Mouse (Mus musculus): ENCODE data around the gene Cep19.
"Not testable (repeated sequence)": the region's sequence is repeated elsewhere in the genome, so short reads cannot be mapped to it uniquely, and the experiment has no call there.

The Cep19 gene

DNA sequence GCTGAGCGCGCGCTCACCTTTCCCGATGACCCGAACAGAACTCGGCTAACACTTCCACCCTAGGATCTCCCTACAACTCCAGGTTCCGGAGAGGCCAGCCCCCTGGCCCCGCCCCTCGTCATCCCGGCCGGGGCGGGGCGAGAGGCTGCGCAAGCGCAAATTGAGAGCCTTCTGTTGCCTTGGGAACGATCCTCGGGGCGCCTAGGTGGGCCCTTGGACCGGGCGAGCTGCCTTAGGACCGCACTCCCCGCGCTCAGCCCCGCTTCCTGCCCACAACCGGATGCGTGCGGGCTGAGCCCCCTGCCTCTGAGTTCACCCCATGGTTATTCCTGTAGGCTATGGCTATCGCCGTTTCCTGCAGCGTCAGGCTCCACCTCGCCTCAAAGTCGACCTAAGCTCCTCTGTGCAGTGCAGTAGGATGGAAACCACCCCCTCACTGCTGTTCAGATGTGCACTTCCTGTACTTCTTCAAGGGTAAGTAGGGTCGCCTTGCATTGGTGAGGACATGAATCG is at the start of gene Cep19, which contains the start of gene Pigx:
Gene Cep19 (plus strand): TSS at position 163 of the 513 bp plus-strand sequence.
Gene Pigx (minus strand): TSS at position 103 of the 513 bp plus-strand sequence.
- DNase-seq: peak; percentile 88 to 94

DNA sequence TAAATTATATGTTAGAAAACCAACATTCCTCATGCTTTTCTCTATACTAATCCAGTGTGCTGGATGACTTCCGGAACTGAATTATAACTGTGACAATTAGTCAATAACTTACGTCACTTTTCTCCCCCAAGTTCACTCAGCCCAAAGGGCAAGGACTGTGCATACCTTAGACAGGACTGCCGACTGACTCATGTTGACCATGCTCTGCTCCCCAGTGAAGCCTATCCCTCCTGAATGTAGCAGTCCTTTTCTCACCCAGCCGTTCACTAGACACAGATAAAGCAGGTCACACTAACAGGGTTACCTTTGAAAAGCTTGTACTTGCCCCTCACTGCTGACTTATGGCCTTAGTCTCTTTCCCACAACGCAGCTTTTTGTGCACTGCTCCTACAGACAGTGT is 40.8 kb upstream of the Cep19 start:
- no peak for DNase-seq

DNA sequence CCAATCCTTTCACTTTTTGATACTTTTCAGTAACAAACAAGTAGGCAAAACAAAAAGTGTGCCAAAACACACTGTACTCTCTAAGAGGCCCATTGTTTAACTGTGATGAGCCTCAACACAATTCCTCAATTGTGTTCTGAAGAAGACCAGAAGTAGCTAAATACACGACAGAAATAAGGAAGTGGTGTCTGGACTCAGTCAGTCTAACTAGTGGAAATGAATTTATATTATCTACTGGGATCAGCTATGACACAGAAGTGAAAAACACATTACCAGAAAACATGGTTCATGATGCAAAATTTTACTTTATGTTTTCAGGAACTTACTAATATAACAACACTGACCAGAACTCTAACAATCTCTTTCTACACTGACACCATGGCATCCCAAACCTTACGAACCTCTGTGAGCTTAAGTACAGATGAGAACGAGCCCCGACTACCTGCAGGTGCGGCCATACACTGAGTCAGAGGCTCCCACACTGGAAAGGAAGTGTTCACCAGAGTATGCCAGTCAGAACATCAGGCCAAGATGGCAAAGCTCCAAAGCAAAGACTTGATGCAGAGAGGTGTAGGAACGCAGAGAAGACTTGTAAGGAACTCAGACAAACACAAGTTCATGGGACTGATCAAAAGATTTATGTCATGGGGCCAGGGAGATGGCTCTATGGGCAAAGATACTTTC is 39.6 kb upstream of the Cep19 start:
- no peak for DNase-seq

DNA sequence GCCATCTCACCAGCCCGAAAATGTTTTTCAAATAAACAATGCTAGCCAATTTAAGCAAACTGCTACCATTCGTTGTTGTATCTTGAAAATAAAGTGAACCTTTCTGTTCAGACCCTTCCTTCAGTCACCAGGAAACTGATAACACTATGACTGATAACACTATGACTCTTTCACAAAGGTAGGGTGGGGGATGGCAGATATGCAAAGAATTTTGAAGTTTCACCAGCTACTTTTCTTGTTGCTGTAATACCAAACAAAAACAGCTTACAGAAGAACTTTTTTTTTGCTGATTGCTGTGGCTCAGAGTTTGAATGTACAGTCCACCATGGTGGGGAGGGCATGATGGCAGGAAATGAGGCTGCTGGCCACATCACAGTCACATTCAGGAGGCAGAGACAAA is 37.4 kb upstream of the Cep19 start:
- DNase-seq: no peak

DNA sequence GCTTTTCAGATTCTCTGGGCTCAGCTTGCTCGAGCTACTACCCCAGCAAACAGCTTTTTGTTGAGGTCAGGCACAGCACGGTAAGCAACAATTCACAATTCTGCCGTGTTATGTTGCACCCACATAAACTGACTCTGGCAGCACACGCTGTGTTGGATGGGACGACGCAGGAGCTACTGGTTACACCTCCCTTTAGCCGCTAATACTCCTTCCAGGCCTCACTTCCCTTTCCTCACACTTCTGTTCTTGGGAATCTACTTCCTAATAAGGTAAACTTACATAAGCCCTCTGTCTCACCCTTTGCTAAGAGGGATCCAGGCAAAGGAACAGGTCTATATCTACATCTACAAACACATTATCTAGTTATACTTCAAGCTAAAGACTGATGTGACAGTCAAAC is 35.7 kb upstream of the Cep19 start:
- DNase-seq: no peak

DNA sequence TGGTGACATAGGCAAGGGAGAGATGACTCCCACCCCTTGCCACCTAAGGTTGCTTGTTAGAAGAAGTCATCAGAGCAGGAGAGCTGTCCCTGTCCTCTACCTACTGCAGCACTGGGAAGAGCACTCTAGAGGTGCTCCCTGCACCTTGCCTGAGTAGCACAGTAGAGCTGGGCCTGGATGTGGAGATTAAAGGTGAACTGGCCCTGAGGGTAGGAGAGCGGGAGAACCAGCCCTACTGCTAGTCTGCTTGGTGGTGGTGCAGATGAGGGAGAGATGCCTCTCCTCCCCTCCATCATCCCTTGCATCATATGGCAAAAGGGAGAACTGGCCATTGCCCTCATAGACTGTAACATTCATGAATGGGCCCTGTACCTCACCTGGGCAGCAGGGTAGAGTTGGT is 32.7 kb upstream of the Cep19 start:
- no peak for DNase-seq

DNA sequence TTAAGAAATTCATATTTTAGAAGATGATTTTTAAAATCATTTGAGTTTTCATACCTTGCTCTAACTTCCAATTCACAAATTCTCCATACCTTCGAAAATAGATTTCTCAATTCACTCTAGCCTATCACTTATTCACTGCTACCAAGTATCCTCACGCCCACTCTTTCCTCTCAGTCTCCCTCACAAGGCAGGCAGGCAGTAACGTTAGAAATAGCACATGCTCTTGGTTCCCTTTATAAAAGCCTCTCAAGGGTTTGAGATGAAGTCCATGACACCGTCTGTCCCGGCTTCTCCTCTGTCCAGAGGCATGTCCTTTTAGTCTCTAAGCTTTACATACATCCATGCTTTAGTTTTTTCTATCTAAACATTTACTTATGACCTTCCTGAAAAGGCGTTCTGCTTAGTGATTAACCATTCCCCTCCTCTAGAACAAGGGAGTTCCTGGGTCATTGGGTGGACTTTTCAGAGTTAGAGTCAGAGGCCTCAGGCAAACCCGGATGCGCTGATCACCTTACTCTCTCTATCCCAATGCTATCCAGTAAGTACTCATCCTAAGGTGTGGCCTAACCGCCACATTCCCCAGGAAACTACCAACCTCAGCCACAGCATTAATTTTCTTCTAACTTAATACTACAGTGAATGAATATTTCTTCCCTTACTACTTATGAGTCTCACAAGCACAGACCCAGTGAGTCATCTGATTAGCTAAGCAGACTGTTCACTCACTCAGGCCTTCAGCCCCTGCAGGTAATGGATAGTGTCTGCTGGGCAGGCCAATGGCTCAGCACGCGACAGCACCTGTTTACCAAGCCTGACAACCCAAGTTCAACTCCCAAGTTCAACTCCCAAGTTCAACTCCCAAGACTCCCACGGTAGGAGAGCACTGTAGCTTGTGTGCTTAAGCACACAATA is 31.0 kb upstream of the Cep19 start:
- DNase-seq: no peak

DNA sequence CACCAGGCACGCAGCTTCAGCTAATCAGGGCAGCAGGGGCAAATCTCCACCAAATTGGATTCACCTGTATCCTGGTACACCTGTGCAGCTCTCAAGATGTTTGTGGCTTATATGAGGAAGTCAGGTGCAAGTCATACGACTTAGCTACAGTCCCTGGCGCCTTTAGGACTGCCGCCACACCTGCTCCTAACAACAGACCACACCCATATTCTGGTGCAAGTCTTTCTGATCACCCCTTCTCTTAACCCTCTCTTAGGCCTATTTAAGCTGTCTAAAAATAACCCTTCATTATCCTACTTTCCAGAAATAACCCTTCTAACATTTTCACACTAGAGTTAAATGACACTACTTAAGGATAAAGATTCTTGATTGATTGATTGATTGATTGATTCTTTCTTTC is 29.5 kb upstream of the Cep19 start:
- DNase-seq: not testable (repeated sequence)

DNA sequence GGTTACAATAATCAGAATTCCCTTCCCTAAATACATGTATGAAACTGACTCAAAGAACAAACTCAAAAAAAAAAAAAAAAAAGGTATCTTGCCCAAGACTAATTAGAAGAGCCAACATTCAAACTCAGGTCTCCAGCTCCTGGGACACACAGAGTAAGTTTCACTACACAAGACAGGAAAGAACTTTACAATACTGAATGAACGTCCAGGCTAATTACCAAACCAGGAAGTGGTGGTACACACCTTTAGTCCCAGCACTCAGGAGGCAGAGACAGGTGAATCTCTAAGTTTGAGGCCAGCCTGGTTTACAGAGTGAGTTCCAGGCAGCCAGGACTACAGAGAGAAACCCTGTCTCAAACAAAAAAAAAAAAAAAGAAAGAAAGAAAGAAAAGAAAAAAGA is 23.8 kb upstream of the Cep19 start:
- no peak for DNase-seq

DNA sequence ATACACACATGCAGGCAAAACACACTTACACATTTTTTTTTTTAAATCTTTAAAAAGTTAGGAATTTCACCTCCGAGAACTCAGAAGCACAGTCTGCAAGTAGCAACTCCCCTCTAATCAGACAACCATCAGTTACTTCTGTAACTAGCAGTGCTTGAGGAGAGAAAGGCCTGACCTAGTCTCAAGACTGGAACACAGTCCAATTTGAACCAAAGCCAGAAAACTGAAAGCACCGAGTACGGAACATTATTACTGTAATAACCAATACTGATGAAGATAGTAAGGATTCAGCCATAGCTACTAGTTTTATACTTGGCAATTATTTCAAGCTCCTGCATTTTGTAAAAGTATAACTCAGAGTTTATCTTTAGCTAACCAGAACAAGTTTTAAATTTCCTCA is 23.2 kb upstream of the Cep19 start:
- no peak for DNase-seq

DNA sequence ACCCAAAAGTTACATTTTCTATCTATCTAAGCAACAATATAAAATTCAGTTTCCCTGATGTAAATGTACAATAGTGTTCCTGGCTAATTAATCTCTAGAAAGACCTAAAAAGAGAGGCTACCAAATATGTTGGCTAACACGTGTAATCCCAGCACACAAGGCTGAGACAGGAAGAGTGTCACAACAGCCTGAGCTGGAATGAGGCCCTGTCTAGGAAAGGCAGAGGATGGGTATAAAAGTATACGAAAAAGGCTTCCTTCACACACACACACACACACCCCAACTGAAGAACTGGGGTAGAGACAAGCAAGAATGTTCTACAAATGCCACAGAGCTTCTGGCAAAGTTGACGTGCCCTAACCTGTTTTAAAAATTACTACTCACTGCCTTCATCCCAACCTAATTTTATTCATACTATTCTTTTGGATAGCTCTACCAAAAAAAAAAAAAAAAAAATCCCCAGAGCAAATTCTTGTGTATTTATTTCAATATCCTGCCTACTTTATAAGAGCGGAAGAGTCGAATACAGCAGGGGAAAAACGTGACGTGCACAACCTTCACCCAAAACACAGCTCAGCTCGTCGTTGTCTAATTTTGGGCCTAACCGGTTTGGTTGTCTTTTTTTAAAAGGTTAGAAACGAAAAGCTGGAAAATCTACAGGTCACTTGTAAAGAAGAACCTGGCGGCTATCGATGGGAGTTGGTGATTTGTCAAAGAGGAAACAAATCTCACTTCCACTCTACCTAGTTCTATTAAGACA is 21.8 kb upstream of the Cep19 start:
- no peak for DNase-seq

DNA sequence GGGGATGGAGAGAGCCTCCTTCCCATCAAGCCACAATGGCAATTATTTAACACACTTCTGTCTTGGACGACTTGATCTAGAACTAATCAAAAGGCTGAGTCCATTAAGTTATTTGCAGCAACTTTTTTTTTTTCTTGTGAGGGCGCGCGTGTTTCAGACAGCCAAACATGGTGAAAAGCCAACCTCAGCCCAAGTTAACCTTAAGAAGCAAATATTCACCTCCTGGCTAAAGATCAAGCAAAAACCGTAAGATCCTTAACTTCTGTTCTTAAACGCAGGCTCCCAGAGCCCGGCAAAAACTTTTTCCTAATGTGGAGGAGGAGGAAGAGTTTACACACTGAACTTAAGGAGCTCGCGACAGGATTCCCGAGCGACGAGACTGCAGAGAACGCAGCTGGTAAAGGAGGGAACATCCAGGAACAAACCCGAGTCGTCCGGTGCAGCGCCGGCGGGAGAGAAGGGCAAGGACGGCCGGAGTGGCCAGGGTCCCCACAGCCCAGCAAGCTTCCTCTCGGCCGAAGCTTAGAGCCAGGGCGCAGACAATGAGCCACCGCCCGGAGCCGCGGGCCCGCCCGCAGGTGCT is 21.1 kb upstream of the Cep19 start:
- no peak for DNase-seq

DNA sequence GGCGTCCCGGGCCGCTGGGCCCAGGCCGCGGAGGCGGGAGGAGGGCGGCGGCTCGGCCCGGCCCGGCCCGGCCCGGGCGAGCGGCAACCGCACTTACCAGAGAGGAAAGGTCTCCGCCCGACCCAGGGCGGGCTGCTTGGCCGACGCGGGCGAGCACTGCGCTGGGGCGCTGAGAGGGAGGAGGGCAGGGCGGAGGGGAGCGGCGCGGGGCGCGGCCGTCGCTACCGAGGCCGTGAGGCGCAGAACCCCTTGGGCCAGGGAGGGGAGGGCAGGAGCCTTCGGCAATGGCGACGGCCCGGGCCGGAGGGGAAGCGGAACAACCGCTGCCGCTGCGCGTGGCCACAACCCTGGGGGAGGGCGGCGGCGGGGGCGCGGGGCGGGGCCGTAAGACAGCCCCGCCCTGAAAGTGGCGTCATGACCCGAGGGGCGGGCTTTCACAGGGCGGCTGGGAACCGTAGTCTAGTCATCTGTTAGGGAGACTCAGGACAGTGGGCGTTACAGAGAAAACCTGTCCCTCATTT is 20.5 kb upstream of the Cep19 start, which contains the start of gene Pak2:
Gene Pak2 (minus strand): TSS at position 352 of the 521 bp plus-strand sequence.
- peak; percentile 79 to 86 for DNase-seq

DNA sequence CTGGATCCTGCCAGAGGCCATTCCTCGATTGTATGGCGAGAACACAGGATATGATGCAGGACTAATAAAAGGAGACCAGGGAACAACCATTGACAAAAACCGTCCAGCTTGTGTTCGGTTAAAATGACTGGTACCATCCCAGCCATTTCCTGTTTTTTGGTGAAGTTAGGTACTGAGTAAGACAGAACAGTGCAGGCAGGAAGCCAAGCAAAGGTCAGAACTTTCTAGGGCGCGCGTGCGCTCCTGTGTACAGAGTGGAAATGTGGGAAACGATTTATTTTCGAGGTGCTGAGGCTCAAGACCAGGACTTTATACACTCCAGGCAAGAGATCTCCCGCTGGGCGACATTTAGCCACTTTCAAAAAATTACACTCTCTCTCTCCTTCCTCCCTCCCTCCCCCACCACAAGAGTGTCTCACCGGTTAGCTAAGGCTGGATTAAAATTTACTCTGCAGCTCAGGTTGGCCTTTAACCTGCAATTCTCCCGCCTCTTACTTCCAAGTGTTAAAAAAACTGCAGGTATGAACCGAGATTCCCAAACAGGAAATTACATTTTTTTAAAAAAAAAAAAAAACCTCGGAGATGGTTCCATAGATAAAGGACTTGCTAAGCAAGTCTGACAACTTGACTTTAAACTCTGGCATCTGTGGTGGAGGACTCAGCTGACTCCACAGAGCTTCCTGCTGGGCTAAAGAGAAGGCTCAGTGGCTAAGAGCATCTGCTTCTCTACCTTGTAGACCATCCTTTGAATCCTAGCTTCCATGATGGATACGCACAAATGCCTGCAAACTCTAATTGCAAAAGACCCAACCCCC is 11.8 kb upstream of the Cep19 start:
- DNase-seq: no peak

DNA sequence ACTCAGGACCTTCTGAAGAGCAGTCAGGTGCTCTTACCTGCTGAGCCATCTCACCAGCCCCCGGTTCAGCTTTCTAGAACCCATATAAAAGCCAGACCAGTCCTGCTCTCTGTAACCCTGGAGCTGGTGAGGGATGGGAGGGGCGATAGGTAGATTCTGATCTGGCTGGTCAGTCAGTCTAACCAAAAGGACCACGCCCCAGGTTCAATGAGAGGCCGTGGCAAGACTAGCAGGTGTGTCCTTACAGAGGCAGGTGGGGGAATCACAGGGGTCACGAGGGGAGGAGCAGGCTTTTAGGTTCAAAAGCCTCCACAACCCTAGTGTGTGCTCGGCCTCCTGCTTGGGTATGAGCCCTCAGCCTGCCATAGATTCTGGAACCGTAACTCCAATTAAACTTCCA is 8.1 kb upstream of the Cep19 start:
- DNase-seq: no peak

DNA sequence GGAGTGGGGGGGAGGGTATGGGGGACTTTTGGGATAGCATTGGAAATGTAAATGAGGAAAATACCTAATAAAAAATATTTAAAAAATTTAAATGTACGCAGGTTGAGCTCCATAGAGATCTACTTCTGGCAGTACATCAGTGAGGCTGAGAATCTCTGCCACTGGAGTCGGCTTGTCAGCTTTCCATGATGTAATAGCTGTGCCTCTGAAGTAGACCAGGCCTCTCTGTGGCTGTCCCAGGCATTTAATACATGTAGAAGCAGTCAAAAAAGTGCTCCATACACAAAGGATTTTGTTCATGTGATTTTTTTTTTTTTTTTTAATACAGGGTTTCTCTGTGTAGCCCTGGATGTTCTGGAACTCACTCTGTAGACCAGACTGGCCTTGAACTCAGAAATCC is 1.8 kb upstream of the Cep19 start:
- not testable (repeated sequence) for DNase-seq

DNA sequence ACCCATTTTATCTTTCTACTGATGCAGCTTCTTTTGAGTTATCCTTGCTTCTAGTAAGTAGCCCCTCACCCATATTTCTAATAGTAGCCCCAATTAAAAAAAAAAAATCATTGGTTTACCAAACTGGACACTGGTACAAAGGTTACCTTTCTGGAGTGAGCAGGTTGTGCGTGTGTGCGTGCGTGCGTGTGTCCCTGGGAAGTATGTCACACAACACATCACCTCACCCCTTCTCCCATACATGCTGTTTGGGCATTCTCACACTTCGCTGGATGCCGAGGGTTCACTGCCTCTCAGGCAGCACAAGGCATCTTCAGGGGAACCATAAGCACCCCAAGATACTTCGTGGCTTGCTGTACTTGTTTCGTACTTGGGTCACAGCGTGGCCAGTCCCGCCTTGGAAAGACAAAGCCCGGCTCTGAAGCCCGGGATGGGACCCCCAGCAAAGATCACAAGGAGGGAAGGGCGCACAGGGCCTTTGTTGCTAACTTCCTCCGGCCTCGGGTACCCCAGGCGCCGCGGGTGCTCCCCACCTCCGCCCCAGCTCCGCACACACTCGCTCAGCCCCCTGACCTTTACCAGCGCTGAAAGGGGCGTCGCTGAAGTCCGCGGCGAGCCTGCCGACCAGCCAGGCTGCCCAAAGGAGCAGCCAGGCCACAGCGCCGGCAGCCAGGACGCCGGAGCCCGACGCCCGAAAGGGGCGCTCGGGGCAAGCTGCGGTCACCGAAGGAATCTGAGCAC is 533 bp upstream of the Cep19 start:
- no peak for DNase-seq

DNA sequence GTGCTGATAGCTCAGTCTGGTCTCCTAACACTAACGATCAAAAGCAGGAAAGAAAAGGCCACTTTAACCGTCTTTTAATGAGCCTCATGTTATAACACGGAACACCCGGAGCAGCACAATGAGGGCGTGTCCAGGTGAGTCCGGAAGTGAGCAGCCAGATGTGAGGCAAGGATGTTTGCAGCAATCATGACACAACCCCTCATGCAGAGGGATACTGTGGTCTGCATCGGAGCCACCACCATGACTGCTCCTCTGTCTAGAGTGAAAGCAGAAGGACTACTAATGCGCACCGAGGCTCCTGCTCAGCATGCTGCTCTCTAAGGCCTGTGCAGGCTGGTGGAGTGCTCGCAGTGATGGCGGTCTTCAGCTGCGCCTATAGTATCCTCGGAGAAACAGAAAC is 2.7 kb downstream of the Cep19 start:
- no peak for DNase-seq

DNA sequence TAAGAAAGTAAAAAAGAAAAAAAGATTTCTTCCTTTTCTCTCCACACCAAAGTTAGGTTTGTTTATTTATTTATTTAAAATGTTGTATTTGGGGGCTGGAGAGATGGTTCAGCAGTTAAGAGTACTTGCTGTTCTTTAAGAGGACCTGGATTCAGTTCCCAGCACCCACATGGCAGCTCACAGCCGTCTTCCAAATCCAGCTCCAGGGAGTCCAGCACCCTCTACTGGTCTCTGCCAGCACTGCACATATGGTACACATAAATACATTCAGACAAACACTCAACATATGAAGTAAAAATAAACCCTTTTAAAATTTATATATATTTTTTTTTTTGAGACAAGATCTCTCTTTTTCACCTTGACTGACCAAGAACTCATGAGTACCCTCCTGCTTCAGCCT is 6.1 kb downstream of the Cep19 start:
- DNase-seq: no peak

DNA sequence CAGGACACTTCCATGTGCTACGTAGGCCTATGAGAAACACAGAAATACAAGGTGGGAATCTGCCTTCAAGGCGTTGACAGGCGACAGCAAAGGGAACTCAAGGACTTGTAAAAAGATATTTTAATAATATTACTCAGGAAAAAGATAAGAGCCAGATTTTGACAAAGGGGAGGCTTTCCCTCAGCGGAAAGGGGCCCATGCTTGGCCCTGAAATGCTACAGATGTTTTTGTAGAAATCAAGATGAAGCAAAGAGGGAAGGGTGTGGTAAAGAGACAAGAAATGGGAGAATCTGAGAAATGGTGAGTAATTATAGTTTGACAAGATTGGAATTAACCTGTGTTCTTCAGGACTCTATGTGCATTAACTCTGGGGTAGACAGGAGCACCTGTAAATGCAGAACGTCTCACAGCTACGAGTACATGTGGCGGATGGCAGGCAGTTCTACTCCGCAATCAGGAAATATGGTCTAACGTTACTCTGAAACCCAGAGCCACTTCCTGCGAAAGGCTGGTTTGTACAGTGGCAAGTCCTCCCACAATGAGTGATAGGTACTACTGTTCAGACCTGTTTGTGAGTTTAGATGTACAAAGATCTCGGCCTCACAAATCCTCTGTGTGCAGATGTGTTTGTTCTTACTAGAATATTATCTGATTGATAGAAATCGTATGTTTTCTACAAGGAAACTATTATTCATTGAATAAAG is 7.9 kb downstream of the Cep19 start:
- DNase-seq: no peak
